Mouse (Mus musculus) embryo, embryonic 9.5 days (tissue): ENCODE measurements at regions not wholly inside any gene's neighbourhood (a gene's known extent, or its start where the extent isn't known, plus 50 kb on each side); places are given as distances from the start of the nearest gene placed in this dataset.
"Not testable (repeated sequence)": the region's sequence is repeated elsewhere in the genome, so short reads cannot be mapped to it uniquely, and the experiment has no call there.

Experiments used
- DNase-seq: peaks from one replicate; pipeline ENCODE4 v3.0.0-alpha.2; 2017; ENCODE audit errors: extremely low spot score

DNA sequence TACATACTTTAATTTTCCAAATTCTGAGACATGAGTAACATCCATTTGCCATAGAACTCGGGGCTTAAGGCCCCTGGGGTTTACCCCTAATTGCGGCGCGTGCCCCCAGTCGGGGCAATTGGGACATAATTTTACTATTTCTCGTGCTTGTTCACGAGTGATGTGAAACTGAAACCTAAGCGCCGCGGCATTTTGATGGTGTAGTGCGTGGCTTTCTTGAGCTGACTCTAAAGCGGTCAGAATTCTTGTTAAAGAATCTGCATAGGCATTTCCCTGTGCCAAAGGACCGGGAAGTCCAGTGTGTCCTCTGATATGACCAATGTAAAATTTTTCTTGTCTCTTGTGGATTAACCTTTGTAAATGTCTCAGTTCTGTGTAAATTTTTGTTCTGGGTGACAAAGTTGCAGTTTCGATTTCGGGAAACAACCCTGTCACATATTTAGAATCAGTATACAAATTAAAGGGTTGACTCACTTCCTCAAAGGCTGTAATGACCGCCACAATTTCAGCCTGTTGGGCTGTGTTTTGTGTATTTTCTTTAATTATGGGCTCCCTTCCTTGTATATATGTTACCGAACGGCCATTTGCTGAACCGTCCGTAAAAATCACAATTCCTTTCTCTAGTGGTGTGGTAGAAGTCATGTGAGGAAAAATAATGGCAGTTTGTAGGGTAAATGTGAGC lies 1037.6 kb upstream of the Sel1l start:
- not testable (repeated sequence) for DNase-seq

DNA sequence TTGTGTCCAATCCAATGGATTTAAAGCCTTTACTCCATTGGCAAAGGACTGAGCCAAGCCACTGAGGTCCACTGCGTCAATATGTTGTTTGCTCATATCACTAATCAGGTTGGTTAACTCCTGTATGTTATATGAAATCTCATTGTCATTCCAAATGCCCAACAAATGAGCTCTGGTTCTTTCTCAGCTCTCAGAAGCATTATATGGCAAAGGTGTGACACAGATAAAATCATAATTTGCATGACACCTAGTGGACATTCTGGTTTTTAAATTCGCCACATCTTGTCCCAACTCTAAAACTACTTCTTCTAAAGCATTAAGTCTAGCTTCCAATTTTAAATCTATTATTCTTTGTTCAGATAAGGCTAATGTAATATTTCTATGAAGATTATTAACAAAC lies 1035.1 kb upstream of the Sel1l start:
- DNase-seq, result not testable (repeated sequence)

DNA sequence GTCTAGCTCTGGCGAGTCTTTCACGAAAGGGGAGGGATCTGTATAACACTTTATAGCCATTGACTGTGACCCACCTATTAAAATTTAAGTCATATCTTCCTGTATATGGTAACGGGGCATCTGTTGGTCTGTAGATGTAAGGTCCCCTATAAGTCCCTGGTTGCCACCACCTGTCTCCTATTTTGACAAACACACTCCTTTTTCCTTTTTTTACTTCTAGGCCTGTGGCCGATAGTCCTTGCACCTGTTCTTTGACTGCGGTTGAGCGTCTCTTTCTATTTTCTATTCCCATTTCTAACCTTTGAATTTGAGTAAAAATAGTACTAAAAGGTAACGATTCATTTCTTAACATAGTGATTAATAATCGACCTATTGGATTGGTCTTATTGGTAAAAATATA lies 1034.1 kb upstream of the Sel1l start:
- DNase-seq, result not testable (repeated sequence)

DNA sequence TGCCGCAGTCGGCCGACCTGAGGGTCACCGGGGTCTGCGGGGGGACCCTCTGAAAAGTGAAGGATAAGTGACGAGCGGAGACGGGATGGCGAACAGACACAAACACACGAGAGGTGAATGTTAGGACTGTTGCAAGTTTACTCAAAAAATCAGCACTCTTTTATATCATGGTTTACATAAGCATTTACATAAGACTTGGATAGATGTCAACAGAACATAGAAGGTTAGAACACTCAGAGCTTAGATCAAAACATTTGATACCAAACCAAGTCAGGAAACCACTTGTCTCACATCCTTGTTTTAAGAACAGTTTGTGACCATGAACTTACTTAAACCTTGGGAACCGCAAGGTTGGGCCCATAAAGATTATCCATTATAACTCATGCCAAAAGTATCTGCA lies 1033.6 kb upstream of the Sel1l start:
- DNase-seq, result not testable (repeated sequence)

DNA sequence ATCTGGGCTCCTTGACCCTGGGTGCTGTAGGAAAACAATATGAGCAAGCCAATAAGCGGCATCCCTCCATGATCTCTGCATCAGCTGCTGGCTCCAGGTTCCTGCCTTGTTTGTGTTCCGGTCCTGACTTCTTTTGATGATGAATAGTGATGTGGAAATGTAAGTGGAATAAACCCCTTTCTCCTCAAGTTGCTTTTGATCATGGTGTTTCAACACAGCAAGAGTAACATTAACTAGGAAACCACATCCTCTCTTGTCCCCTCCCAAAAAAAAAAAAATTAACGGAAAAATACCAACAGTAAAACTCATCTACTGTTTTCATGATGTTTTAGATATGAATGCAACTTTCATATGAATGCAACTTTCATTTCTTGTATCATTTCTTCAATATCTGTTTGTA lies 1024.6 kb upstream of the Sel1l start:
- DNase-seq, result no peak

DNA sequence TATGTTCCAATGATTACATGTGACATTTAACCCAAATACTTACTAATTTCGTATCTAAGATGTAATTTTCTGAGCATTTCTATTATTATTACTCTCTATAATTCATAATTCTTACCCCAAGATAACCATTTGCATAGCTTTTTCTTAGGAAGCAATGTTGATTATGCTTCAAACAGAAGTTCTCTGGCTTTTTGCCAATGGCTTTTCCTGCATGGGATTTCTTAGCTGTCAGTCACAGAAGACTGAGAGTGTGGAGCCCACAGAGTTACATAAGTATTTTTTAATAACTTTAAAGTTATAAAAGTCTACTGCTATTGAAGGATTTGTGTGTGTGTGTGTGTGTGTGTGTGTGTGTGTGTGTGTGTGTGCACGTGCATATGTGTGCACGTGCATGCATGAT lies 1020.4 kb upstream of the Sel1l start:
- no peak for DNase-seq

DNA sequence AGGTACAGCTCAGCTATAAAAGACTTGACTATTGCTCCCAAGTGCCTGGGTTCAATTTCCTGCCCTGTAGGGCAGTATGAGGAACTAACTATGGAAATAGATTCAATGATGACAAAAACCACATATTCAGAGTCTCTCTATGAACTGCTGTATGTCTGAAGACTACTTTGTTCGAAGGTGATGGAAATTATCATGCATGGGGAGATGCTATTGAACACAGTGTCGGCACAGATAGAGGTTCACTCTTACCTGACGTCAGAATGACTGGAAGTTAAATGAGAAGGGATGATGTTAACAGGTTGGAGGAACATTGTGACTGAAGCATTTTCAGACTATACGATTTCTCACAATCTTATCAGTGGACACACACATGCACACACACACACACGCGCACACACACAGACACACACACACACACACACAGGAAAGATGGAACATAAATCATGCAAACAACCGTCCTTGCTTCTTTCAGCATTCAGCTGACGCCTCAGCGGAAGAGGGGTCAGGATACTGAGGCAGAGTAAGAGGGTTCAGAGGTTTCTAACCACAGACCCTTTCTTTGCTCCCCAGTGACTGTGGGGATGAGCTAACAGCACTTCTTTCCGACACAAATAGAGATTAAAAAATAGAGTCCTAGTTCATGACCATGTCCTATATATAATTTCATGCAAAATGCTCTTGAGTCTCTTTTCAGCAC lies 974.3 kb upstream of the Sel1l start:
- DNase-seq, result no peak

DNA sequence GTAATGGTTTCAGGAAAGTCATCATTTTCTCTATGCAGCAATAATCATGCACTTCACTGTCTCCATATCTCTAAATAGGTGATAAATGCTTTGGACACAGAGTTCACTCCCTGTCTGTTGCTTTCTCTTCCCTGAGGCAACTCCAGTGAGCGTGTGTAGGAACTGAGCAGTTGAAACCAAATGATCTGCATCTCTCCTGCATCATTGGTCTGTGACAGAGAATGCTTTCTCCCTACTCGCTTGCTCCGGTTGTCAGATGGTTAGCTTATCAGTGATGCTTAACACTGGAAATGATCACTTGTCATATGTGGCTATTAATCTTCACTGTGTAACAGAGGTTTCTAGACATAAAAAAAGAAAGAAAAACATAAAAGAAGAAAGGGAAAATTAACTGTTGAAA lies 969.7 kb upstream of the Sel1l start:
- DNase-seq, result no peak

DNA sequence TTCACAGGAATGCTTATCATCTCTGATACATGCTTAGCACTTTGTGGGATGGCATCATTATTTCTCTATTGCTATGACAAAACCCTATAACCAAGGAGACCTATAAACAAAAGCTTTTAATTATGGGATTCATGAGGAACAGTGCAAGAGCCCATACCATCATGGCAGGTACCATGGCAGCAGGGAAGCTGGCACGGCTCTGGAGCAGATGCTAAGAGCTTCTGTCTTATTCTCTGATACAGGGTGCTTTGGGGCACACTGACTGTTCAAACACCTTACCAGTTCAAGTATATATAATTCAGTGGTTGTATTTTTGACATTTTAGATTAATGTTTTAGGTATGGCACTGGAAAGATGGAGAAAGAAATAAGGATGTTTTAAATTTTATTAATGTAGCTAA lies 952.2 kb upstream of the Sel1l start:
- no peak for DNase-seq

DNA sequence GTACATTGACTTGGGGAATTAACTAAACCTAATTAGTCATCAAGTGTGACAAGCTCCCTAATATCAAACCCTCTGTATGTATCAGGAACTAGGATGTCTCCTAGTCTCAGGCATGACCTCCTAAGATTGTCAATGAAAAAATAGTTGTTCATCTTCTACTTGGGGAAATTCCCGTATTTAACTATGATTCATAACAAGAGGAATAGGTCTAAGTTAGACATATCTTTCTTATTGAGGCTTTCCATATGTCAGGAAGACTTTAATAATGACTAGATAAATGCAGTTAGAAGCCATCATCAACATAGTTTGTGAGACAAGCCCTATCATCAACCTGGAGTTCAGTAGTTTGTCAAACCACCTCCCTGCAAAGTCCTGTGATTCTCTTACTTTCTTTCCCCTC lies 934.4 kb upstream of the Sel1l start:
- no peak for DNase-seq

DNA sequence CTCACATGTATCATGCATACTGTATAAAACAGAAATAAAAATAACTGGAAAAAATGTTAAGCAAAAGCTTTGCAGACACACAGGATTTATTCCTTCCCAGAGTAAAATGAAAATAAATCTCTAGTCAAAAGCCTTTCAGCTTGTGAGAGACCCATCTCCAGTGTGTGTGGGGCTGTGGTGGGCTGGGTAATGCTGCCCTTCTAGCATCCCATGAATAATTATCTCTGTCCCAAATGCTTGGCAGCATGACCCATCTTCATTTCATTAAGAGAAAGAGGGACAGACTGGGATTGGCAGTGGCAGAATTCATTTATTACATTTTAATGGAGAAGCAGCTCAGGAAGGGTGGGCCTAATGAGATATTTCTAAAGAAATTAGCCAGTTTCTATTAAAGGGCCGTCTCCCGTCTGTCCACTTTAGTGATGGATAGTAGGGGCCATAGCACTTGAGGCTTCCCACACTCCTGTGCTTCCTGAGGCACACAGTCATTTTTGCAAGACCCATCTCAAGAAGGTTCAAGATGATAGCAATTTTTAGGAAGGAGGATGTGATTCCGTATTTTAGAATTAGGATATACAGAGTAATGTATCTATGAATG lies 930.8 kb upstream of the Sel1l start:
- DNase-seq, result no peak

DNA sequence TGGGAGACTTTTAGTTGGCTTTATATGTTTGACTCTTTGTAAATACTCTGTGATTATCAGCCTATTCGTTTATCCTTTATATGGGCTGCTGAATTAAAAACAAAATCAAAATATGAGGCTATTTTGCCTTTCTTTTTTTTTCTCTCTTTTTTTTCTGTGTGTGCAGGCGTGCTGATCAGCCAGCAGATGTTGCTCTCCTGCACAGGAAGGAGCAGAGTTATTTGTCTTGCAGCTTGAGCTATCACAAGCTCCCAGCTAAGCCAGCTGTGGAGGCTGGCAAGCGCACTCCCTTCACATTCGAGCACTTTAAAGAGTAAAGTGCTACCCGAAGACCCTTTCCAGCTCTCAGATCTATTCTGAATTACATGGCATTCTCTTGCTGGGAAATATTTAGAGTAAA lies 926.7 kb upstream of the Sel1l start:
- DNase-seq, result no peak

DNA sequence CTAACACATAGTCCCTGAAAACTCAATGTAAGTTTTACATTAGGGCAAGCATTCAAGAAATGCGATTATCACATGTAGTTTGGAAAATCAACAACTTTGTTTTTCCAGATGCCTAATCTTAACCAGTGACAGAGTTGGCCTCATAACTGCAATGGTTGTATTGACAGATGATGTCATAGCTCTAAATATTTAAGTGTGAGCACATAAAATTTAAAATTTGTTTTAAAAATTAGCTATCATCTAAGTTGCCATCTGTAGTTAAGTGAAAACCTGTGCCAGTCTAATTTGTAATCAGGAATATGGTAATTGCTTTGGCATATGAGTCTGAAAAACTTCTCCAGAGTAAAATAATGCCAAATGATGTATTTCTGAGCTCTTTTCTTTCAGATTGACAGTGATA lies 899.6 kb upstream of the Sel1l start:
- no peak for DNase-seq

DNA sequence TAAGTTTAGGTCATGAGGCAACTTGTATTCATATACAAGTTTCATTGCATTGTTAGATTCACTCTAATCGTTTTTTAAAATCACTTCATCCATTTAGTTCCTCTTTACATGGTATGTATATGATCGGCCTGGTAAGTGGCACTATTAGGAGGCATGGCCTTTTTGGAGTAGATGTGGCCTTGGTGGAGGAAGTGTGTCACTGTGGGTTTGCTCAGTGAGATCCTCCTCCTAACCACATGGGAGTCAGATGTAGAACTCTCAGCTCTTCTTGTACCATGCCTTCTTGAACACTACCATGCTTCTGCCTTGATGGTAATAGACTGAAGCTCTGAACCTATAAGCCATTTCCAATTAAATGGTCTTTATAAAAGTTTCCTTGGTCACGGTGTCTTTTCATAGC lies 891.9 kb upstream of the Sel1l start:
- no peak for DNase-seq

DNA sequence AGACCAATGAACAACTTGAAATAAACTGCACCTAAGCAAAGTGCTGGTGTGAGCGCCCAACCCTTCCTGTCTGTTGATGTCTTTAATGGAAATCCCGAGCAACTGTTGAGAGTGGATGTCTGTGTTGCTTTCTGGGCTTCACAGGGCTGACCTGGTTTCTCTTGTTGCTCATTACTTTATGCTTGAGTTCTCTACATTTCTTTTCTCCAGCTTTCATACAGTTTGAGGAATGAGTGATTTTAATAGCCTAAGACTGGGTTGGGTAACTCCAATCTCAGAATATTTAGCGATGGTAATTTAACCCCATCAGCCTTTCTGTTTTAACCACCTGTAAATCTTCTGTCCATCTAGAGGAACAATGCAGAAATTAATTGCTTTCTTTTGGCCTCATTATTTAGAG lies 890.2 kb upstream of the Sel1l start:
- no peak for DNase-seq

DNA sequence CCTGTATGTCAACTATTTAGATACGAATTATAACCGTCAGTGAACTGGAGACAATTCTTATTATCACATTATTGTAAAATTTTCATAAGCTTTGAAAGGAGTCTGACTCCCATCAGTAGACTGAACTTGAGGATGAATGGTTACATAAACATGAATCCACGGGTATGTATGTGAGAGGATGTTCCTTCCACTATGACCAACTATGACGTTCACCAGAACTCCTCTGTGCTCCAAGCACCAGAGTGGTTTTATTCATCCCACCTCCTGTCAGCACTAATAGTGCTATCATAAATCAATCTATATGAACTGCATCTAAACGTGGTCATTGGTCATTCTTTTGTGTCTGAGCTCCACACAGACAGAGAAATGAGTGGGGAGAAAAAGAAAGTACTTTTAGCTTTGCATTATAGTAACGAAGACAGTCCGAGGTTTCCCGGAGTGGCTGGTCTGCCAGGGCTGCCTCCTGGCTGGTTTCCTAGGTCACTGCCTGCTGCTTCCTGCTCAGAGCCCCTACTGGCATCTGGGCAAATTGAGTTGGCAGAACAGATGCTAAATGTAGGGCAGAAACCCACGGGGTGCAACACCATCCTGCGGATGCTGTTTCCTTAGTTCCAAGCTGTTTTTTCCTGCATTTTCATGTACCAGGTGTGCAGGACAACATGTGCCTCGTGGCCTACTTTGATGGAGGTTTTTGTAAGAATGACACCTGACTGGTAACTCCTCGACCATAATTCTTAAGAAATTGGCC lies 888.8 kb upstream of the Sel1l start:
- no peak for DNase-seq

DNA sequence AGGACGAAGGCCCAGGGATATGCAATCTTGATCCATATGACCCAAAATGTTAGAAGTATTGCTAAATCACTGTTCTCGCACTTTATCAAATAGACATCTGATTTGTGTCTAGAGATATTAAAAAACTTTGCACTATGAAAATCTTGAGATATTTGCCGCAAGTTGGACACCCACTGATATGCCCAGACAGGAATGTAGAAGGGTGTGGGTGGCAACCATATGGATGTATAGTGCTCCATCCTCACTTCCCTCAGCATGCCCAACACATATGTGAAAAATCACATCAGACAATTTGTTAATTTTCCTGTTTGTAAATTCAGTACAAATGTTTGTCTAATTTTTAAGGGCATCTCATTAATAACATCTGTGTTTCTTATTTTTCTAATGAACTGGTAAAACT lies 874.1 kb upstream of the Sel1l start:
- no peak for DNase-seq

DNA sequence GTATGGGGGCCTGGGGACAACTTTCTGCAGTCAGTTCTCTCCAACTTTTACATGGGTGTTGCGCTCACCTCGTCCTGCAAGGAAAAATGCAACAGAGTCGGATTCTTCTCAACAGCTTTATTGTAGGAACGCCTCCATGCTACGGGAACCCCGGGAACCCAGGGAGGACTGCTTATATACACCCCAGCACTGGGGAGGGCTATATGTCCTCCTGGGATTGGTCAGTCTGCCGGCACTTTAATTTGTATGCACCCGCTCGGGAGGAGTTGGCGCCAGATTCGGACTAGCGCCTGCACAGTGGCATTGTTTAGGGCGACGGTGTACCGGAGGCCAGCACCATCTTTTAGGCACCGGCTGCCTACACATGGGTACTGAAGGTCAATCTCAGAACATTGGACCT lies 864.5 kb upstream of the Sel1l start:
- no peak for DNase-seq

DNA sequence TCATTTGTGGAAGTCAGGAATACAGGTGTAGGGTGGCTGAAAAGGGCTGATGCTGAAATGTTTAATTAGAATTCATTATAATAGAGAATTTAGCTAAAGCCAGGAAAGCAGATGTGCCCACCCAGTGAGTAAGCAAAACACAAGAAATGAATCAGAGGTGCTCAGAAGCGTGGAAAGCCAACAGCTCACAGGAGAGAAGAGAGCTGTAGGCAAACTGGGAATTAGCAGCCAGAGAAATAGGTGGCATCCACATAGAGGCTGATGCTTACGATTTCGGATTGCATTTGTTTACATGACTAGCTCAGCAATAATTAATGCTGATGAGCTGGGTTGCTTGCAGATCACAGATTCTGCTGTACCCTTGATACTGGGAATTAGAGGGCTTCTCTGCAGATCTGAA lies 859.5 kb upstream of the Sel1l start:
- DNase-seq, result no peak

DNA sequence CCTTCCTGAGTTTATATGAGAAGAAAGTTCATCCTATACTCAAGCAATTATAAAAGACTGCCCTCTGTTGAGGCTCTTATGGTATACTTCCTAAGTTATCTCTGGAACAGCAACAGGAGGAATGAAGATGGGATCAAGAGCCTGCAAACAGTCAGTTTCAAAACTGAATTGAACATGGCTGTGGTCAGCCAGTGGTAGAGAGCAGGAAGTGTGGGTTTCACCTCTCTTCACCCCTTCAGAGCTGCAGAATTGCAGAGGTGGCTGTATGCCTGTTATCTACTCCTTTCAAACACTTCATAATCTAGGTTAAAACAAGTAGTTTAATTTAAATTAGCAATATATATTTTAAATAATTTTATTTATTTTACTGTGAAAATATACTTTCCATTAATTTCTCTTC lies 854.8 kb upstream of the Sel1l start:
- DNase-seq, result no peak

DNA sequence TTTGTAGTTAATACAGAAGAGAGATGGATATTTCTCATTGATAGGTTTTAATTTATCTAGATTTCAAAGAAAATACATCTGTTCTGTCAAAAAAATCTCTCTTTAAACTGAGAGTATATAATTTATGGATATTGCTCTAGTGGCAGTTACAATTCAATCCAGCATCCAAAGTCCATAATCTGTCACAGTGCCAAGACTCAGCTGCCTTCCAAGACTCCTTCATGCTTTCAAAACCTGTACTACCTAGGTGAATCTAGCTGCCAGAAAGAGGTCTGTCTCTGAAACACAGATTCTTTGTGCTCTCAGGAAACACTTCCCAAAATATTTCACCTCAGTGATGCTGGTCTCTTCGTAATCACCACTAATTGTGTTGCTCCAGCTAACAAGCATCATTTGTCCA lies 844.0 kb upstream of the Sel1l start:
- no peak for DNase-seq

DNA sequence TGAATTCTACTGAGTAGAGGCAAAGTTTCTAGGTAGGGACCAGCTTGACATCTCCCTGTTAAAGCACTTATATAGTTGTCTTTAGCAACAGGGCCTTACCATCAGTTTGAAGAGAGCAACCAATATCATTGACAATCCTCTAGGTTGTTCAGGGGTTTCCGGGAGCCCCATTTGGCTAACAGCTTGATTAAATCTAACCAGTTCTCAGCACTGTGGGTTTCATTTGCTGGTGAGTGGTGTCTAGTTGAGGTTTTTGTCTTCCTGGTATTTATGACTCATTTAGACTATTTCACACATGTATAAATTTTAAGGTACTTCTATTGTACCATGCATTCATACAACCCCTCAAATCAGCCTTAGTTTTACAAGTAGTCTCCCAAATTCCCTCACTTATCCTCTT lies 823.4 kb upstream of the Sel1l start:
- DNase-seq, result no peak

DNA sequence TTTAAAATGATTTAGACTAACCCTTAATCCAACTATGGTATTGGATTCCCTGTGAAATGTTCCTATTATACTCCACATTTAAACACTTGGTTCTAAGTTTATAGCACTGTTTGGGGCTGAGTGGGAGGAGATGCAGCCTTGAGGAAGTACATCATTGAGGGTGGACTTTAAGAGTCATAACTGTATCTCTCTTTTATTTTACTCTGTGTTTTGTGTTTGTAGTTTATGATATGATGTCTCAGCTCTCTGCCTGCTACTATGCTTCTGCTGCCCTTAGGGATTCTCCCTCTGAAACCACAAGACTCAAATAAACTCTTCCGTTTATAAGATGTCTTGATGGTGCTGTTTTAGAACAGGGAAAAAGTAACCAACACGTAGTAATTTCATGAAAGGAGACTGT lies 797.7 kb upstream of the Sel1l start:
- no peak for DNase-seq
